19 mouse cellular contexts compared by ENCODE assay signal in the genomic region with DNA sequence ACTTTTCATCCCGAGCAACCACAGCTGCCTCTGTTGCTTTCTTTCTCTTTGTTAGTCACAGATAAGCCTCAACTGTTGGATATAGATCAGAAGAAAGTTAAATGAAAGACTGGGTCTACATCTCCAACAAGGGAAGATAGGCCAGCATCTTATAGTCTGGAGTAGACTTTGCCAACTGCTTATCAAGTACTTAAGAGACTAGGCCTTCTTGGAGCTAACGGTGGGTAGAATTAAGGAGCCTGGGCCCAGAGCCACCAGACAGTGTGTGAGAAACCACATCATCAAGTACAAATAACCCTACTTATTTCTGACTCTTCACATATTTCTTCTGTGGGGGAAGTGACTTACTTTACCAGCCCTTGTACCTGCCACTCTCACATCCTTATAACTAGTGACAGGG. TPM values are rescaled to one million over a fixed set of nuclear protein-coding genes. Genes with fewer than 3 reads are reported as not detected.
DNase-seq lines count a peak whose midpoint lies in the region; ATAC-seq lines count a peak whose summit lies in the region.
"Had no signal": no experiment of that assay in that cellular context is flagged by ENCODE, and none has a peak within 500 bp of the region (broad histone marks: within the 10 kb centered on the region; RNA-seq: fewer than 3 reads in every experiment).

No protein-coding gene starts in this region.

- peak; percentile 22 for DNase-seq in heart, adult 11 months
- no peak for DNase-seq in heart, postnatal 36 days
- DNase-seq in heart, adult 18-20 months: no peak
- no peak for DNase-seq in kidney, adult 18-20 months
- DNase-seq: cerebellum, adult 9-10 months; forebrain, postnatal 0 days; kidney, adult 9 months; kidney, postnatal 25 days; left cerebral cortex, postnatal 4 days; lung, postnatal 10 days; thymus, postnatal 14 days had no signal

- no peak overlapping the region for H3K9ac ChIP-seq in heart, embryonic 16.5 days (ENCODE audit: low read length)
- H3K9ac ChIP-seq: forebrain, postnatal 0 days; hindbrain, embryonic 14.5 days; midbrain, embryonic 15.5 days; neural tube, embryonic 15.5 days had no signal

- H3K4me2 ChIP-seq in heart, embryonic 16.5 days (ENCODE audit: low read depth, low read length): no peak overlapping the region
- H3K4me2 ChIP-seq: hindbrain, embryonic 14.5 days; midbrain, embryonic 15.5 days; neural tube, embryonic 15.5 days had no signal

- peaks cover 20% of the 10 kb centered on the region for H3K4me1 ChIP-seq in heart, embryonic 16.5 days (ENCODE audit: control insufficient read depth, insufficient read depth, low read length)
- H3K4me1 ChIP-seq: midbrain, embryonic 15.5 days had no signal

- peak overlapping the region; percentile 29; the same call in 1 of the 2 replicates for H3K27ac ChIP-seq in heart, embryonic 16.5 days (ENCODE audit: low read length)
- H3K27ac ChIP-seq: hindbrain, embryonic 14.5 days; left cerebral cortex, adult 2 months; midbrain, embryonic 15.5 days; neural tube, embryonic 15.5 days had no signal

- no peaks in the 10 kb centered on the region for H3K27me3 ChIP-seq in heart, embryonic 16.5 days (ENCODE audit: control insufficient read depth, insufficient read depth, low read length)
- H3K27me3 ChIP-seq: midbrain, embryonic 15.5 days; neural tube, embryonic 15.5 days had no signal

- no peaks in the 10 kb centered on the region for H3K9me3 ChIP-seq in heart, embryonic 16.5 days (replicated peaks; ENCODE audit: control insufficient read depth, low read length)
- H3K9me3 ChIP-seq: megakaryocyte, embryonic 14.5 days; midbrain, embryonic 15.5 days; neural tube, embryonic 15.5 days had no signal

- intact Hi-C loops in heart, postnatal 36 days (cut with DNase I): no loop called here

- ATAC-seq in heart, embryonic 16.5 days (replicated peaks; ENCODE audit: extremely low read depth, insufficient read depth, low FRiP score): no peak
- peak; percentile 29; the same call in 1 of the 2 replicates for ATAC-seq in common myeloid progenitor, adult 5-6 weeks (replicated peaks; ENCODE audit: low read depth, poor library complexity, severe bottlenecking)
- peak; percentile 87 for ATAC-seq in megakaryocyte-erythroid progenitor cell, adult 5-6 weeks (replicated peaks; ENCODE audit: low FRiP score, low TSS enrichment, poor library complexity, severe bottlenecking)
- ATAC-seq: forebrain, postnatal 0 days; midbrain, embryonic 15.5 days had no signal

- WGBS in heart, embryonic 16.5 days: 27% methylated on average over 2 of the region's 2 CpGs

- peaks cover 15% of the 10 kb centered on the region for H3K36me3 ChIP-seq in heart, embryonic 16.5 days (ENCODE audit: control insufficient read depth, insufficient read depth)
- H3K36me3 ChIP-seq: midbrain, embryonic 15.5 days; neural tube, embryonic 15.5 days had no signal

- no peak overlapping the region for H3K4me3 ChIP-seq in heart, embryonic 16.5 days (ENCODE audit: low read length)
- H3K4me3 ChIP-seq: left cerebral cortex, adult 2 months; megakaryocyte, embryonic 14.5 days; midbrain, embryonic 15.5 days; neural tube, embryonic 15.5 days had no signal

RNA-seq across cellular contexts. Expression of a gene that starts 37.4 kb away (rescaled TPM):
- total RNA-seq in heart, postnatal 36 days (2021): 100 to 1,000 TPM; 163 to 168 TPM
- 116 and 117 TPM in 2 replicates for polyA plus RNA-seq in heart, embryonic 16.5 days (2015; fragmentation: Nextera tagmentation; extraction: Ambion mirVana)
- total RNA-seq in heart, adult 18-20 months (2021): 100 to 1,000 TPM; 139 to 143 TPM
- total RNA-seq in common myeloid progenitor, adult 5-6 weeks (2017): 0.53 and 1.2 TPM in 2 replicates
- 1.2 TPM in 1 of 2 replicates, not detected in the other for total RNA-seq in megakaryocyte-erythroid progenitor cell, adult 5-6 weeks (2014; fragmentation: Nextera tagmentation)
- 1.1 TPM in 1 of 2 replicates, not detected in the other for total RNA-seq in megakaryocyte-erythroid progenitor cell, adult 5-6 weeks (2017)

RNA-seq across cellular contexts. Expression of a gene that starts 52.3 kb away (rescaled TPM):
- total RNA-seq in heart, postnatal 36 days (2021): 10 to 100 TPM; 36.9 to 39.7 TPM
- 38.9 and 41.5 TPM in 2 replicates for polyA plus RNA-seq in heart, embryonic 16.5 days (2015; fragmentation: Nextera tagmentation; extraction: Ambion mirVana)
- 10 to 100 TPM; 38.7 to 44.5 TPM for total RNA-seq in heart, adult 18-20 months (2021)
- 27.2 and 32.2 TPM in 2 replicates for total RNA-seq in common myeloid progenitor, adult 5-6 weeks (2017)
- 50.8 and 56.5 TPM in 2 replicates for total RNA-seq in megakaryocyte-erythroid progenitor cell, adult 5-6 weeks (2014; fragmentation: Nextera tagmentation)
- 51.3 and 65.1 TPM in 2 replicates for total RNA-seq in megakaryocyte-erythroid progenitor cell, adult 5-6 weeks (2017)

Comparison
In these comparisons a context has a peak if more than half of its experiments do, and no peak if none do; other contexts are left out.
1. RNA of a gene that starts 37.4 kb away (total RNA-seq): 163 to 168 TPM in heart, postnatal 36 days and 139 to 143 TPM in heart, adult 18-20 months; 1.1 to 1.2 TPM in megakaryocyte-erythroid progenitor cell, adult 5-6 weeks and 0.53 to 1.2 TPM in common myeloid progenitor, adult 5-6 weeks; every median in the first group is over 10 times any median in the second.